Mouse (Mus musculus) hindbrain, embryonic 12.5 days (tissue): Measurements from ENCODE around the gene Fam162a. TPM values are rescaled to one million over a fixed set of nuclear protein-coding genes. Genes with fewer than 3 reads are reported as not detected.
"Not testable (repeated sequence)": the region's sequence is repeated elsewhere in the genome, so short reads cannot be mapped to it uniquely, and the experiment has no call there.

Experiments used
- ATAC-seq: fragments of 200-750 bp; cut with Nextera tagmentation; 2 replicates; pipeline ENCODE4 v1.8.0; 2017; ENCODE audit warnings: moderate TSS enrichment; ENCODE audit not compliant: low FRiP score
- H3K27ac ChIP-seq: fragments of 300-500 bp; sonication (generic); 2 replicates; pipeline ENCODE4 v1.5.1; 2016; ENCODE audit warnings: mild to moderate bottlenecking
- H3K27me3 ChIP-seq: fragments of 300-500 bp; sonication (generic); 2 replicates; pipeline ENCODE4 v1.6.1; 2016; ENCODE audit warnings: mild to moderate bottlenecking
- H3K36me3 ChIP-seq: fragments of 300-500 bp; sonication (generic); 2 replicates; pipeline ENCODE4 v1.6.1; 2016; ENCODE audit warnings: mild to moderate bottlenecking
- H3K4me1 ChIP-seq: fragments of 300-500 bp; sonication (generic); 2 replicates; pipeline ENCODE4 v1.6.1; 2016
- H3K4me2 ChIP-seq: fragments of 300-500 bp; sonication (generic); replicated peaks from 2 replicates; pipeline ENCODE4 v1.6.1; 2016; ENCODE audit warnings: mild to moderate bottlenecking
- H3K4me3 ChIP-seq: fragments of 300-500 bp; sonication (generic); 2 replicates; pipeline ENCODE4 v1.5.1; 2016; ENCODE audit warnings: mild to moderate bottlenecking
- H3K9ac ChIP-seq: fragments of 300-500 bp; sonication (generic); 2 replicates; pipeline ENCODE4 v1.6.1; 2016; ENCODE audit warnings: mild to moderate bottlenecking, moderate library complexity
- H3K9me3 ChIP-seq: fragments of 300-500 bp; sonication (generic); replicated peaks from 2 replicates; pipeline ENCODE4 v1.6.1; 2016; ENCODE audit warnings: mild to moderate bottlenecking
- WGBS: fragments of 180-500 bp; shearing (Covaris S2); methylation state at CpG from one replicate; pipeline ENCODE4 v1.1.7; 2016; 5-methylcytosine and 5-hydroxymethylcytosine counted together
- polyA plus RNA-seq: library from polyadenylated mRNA; unstranded; fragments of >200 nt; fragmentation: Nextera tagmentation; extraction: Ambion mirVana; gene quantifications from 2 replicates; pipeline ENCODE4 v1.2.1, GENCODE M21; 2016

Fam162a gene
- polyA plus RNA-seq, 1 experiment from 2014 or later = 196 TPM

- H3K9ac ChIP-seq = no peak overlapping the region
- no peaks in the 10 kb centered on the region for H3K9me3 ChIP-seq
- ATAC-seq = no peak
- no peaks in the 10 kb centered on the region for H3K4me1 ChIP-seq
- no peaks in the 10 kb centered on the region for H3K27me3 ChIP-seq
- H3K4me3 ChIP-seq = no peak overlapping the region
- no peak overlapping the region for H3K4me2 ChIP-seq
- peaks cover 22% of the 10 kb centered on the region for H3K36me3 ChIP-seq
- H3K27ac ChIP-seq = no peak overlapping the region
- WGBS = 93% methylated on average over 8 of the region's 8 CpGs
Measured at GRCm38 (mm10) chr16:36054920-36055319, 16.5 kb downstream of the Fam162a start.

GRCm38 (mm10) chr16:36053524-36054275 is 17.7 kb downstream of the Fam162a start:
- no peak overlapping the region for H3K4me3 ChIP-seq
- peaks cover 34% of the 10 kb centered on the region for H3K36me3 ChIP-seq
- H3K4me1 ChIP-seq = no peaks in the 10 kb centered on the region
- WGBS = 87% methylated on average over 6 of the region's 6 CpGs
- no peaks in the 10 kb centered on the region for H3K27me3 ChIP-seq
- H3K27ac ChIP-seq = no peak overlapping the region
- no peak for ATAC-seq
- H3K9me3 ChIP-seq = no peaks in the 10 kb centered on the region
- no peak overlapping the region for H3K9ac ChIP-seq
- H3K4me2 ChIP-seq = no peak overlapping the region

GRCm38 (mm10) chr16:36051491-36051890 is 19.9 kb downstream of the Fam162a start:
- whole genome bisulfite sequencing = 95% methylated on average over 6 of the region's 6 CpGs

GRCm38 (mm10) chr16:36047538-36047937 is 23.9 kb downstream of the Fam162a start:
- Histone ChIP-seq H3K27me3 (no peaks in the 10 kb centered on the region), H3K27ac (no peak overlapping the region), H3K36me3 (peaks cover 74% of the 10 kb centered on the region), H3K9ac (no peak overlapping the region), H3K4me3 (no peak overlapping the region), H3K9me3 (no peaks in the 10 kb centered on the region), H3K4me2 (no peak overlapping the region), H3K4me1 (peaks cover 5% of the 10 kb centered on the region)
- ATAC-seq = no peak
- WGBS = 91% methylated on average over 4 of the region's 4 CpGs

More at GRCm38 (mm10) chr16:36051491-36051890, 19.9 kb downstream of the Fam162a start:
- Histone ChIP-seq H3K27me3 (no peaks in the 10 kb centered on the region), H3K4me3 (no peak overlapping the region), H3K4me2 (no peak overlapping the region), H3K36me3 (peaks cover 47% of the 10 kb centered on the region), H3K9ac (no peak overlapping the region), H3K27ac (no peak overlapping the region), H3K9me3 (no peaks in the 10 kb centered on the region), H3K4me1 (no peaks in the 10 kb centered on the region)
- ATAC-seq = no peak

GRCm38 (mm10) chr16:36043964-36044363 is 27.4 kb downstream of the Fam162a start:
- Histone ChIP-seq H3K4me3 (no peak overlapping the region), H3K4me2 (no peak overlapping the region), H3K27me3 (no peaks in the 10 kb centered on the region), H3K9ac (no peak overlapping the region), H3K36me3 (peaks cover 46% of the 10 kb centered on the region), H3K4me1 (peaks cover 20% of the 10 kb centered on the region), H3K27ac (no peak overlapping the region), H3K9me3 (no peaks in the 10 kb centered on the region)
- no peak for ATAC-seq
- WGBS = 93% methylated on average over 4 of the region's 4 CpGs

- H3K9me3 ChIP-seq = no peaks in the 10 kb centered on the region
- no peak overlapping the region for H3K27ac ChIP-seq
- WGBS = 86% methylated on average over 10 of the region's 10 CpGs
- no peak for ATAC-seq
- peaks cover 38% of the 10 kb centered on the region for H3K36me3 ChIP-seq
- no peak overlapping the region for H3K4me3 ChIP-seq
- no peak overlapping the region for H3K4me2 ChIP-seq
- no peaks in the 10 kb centered on the region for H3K27me3 ChIP-seq
- peaks cover 20% of the 10 kb centered on the region for H3K4me1 ChIP-seq
- H3K9ac ChIP-seq = no peak overlapping the region
Measured at GRCm38 (mm10) chr16:36043073-36043472, 28.3 kb downstream of the Fam162a start.

GRCm38 (mm10) chr16:36041625-36042020 is 29.8 kb downstream of the Fam162a start:
- H3K27ac ChIP-seq = peak overlapping the region; percentile 74
- peak overlapping the region; percentile 72 for H3K9ac ChIP-seq
- H3K4me2 ChIP-seq = peak overlapping the region; percentile 77
- H3K9me3 ChIP-seq = no peaks in the 10 kb centered on the region
- no peak for ATAC-seq
- H3K27me3 ChIP-seq = no peaks in the 10 kb centered on the region
- whole genome bisulfite sequencing = 37% methylated on average over 11 of the region's 11 CpGs
- H3K4me3 ChIP-seq = peak overlapping the region; percentile 60
- H3K4me1 ChIP-seq = peaks cover 20% of the 10 kb centered on the region
- peaks cover 33% of the 10 kb centered on the region for H3K36me3 ChIP-seq

- peak; percentile 97 for ATAC-seq
- Histone ChIP-seq H3K4me2 (peak within 1 kb of the TSS; percentile 77), H3K36me3 (peaks cover 27% of the 10 kb centered on the region), H3K9me3 (no peaks in the 10 kb centered on the region), H3K9ac (peak within 1 kb of the TSS; percentile 72), H3K4me3 (peak within 1 kb of the TSS; percentile 60), H3K4me1 (peaks cover 20% of the 10 kb centered on the region), H3K27ac (peak within 1 kb of the TSS; percentile 74), H3K27me3 (no peaks in the 10 kb centered on the region)
- 2% methylated on average over 39 of the region's 39 CpGs for WGBS
Measured at GRCm38 (mm10) chr16:36040640-36041624, 30.5 kb downstream of the Fam162a start, which contains the start of gene Wdr5b. TSS of gene Wdr5b (plus strand) at chr16:36041190.

- H3K4me1 ChIP-seq, H3K9ac ChIP-seq, H3K27me3 ChIP-seq, H3K4me2 ChIP-seq, H3K4me3 ChIP-seq, H3K9me3 ChIP-seq, H3K27ac ChIP-seq, ATAC-seq: not testable (repeated sequence)
- WGBS = 89% methylated on average over 1 of the region's 2 CpGs
- peaks cover 40% of the 10 kb centered on the region for H3K36me3 ChIP-seq
Measured at GRCm38 (mm10) chr16:36028120-36028519, 43.3 kb downstream of the Fam162a start.

- H3K27ac ChIP-seq = no peak overlapping the region
- no peak overlapping the region for H3K4me3 ChIP-seq
- no peaks in the 10 kb centered on the region for H3K4me1 ChIP-seq
- no peaks in the 10 kb centered on the region for H3K9me3 ChIP-seq
- no peak overlapping the region for H3K4me2 ChIP-seq
- no peaks in the 10 kb centered on the region for H3K27me3 ChIP-seq
- ATAC-seq = no peak
- no peak overlapping the region for H3K9ac ChIP-seq
- H3K36me3 ChIP-seq = peaks cover 26% of the 10 kb centered on the region
- 84% methylated on average over 1 of the region's 1 CpGs for WGBS
Measured at GRCm38 (mm10) chr16:36016335-36016734, 55.1 kb downstream of the Fam162a start.

- Histone ChIP-seq H3K36me3 (peaks cover 12% of the 10 kb centered on the region), H3K4me1 (no peaks in the 10 kb centered on the region), H3K4me2 (no peak overlapping the region), H3K4me3 (no peak overlapping the region), H3K27ac (no peak overlapping the region), H3K9me3 (no peaks in the 10 kb centered on the region), H3K27me3 (no peaks in the 10 kb centered on the region), H3K9ac (no peak overlapping the region)
- no peak for ATAC-seq
- 94% methylated on average over 3 of the region's 3 CpGs for WGBS
Measured at GRCm38 (mm10) chr16:36008396-36008795, 63.0 kb downstream of the Fam162a start.

- H3K9me3 ChIP-seq, H3K27ac ChIP-seq, H3K4me1 ChIP-seq, H3K27me3 ChIP-seq, H3K9ac ChIP-seq, H3K4me3 ChIP-seq, H3K4me2 ChIP-seq, ATAC-seq: not testable (repeated sequence)
- WGBS = 96% methylated on average over 4 of the region's 4 CpGs
- H3K36me3 ChIP-seq = peaks cover 10% of the 10 kb centered on the region; the same call in 1 of the 2 replicates
Measured at GRCm38 (mm10) chr16:35998852-35999251, 72.5 kb downstream of the Fam162a start.
